Mouse (Mus musculus) heart, adult 9 months (tissue): ENCODE results near the gene Sh3rf3.

Source experiments
- DNase-seq, 2 experiments: peaks; one replicate each; pipeline ENCODE4 v3.0.0; 2022; ENCODE audit warnings: low spot score in 2 of 2

Sh3rf3 gene

GRCm38 (mm10) chr10:58813081-58813800 lies at the start of gene Sh3rf3:
Sh3rf3 (plus strand) TSS chr10:58813359.
- peak in 1 of 2 experiments; percentile 6 for DNase-seq

- no peak for DNase-seq
These were observed 24.5 kb upstream of the Sh3rf3 start for GRCm38 (mm10) chr10:58788486-58789274.

GRCm38 (mm10) chr10:58797555-58797954 lies 15.6 kb upstream of the Sh3rf3 start:
- no peak for DNase-seq

- no peak for DNase-seq
These were observed 15.0 kb upstream of the Sh3rf3 start for GRCm38 (mm10) chr10:58798156-58798555.

- DNase-seq: no peak
These were observed 12.1 kb upstream of the Sh3rf3 start for GRCm38 (mm10) chr10:58800996-58801433.

GRCm38 (mm10) chr10:58802391-58802790 lies 10.8 kb upstream of the Sh3rf3 start:
- DNase-seq: no peak

GRCm38 (mm10) chr10:58807956-58808355 lies 5.2 kb upstream of the Sh3rf3 start:
- no peak for DNase-seq

- DNase-seq: no peak
These were observed 3.0 kb upstream of the Sh3rf3 start for GRCm38 (mm10) chr10:58810181-58810580.

GRCm38 (mm10) chr10:58812210-58813080 lies 714 bp upstream of the Sh3rf3 start:
- peak; percentile 56 to 85 for DNase-seq

- no peak for DNase-seq
These were observed 637 bp downstream of the Sh3rf3 start for GRCm38 (mm10) chr10:58813801-58814191.

- no peak for DNase-seq
These were observed 1.3 kb downstream of the Sh3rf3 start for GRCm38 (mm10) chr10:58814486-58814885.

GRCm38 (mm10) chr10:58824016-58824568 lies 10.9 kb downstream of the Sh3rf3 start:
- DNase-seq: no peak

- no peak for DNase-seq
These were observed 16.3 kb downstream of the Sh3rf3 start for GRCm38 (mm10) chr10:58829251-58830111.

- DNase-seq: no peak
These were observed 20.0 kb downstream of the Sh3rf3 start for GRCm38 (mm10) chr10:58833146-58833545.

- no peak for DNase-seq
These were observed 20.6 kb downstream of the Sh3rf3 start for GRCm38 (mm10) chr10:58833741-58834178.

- no peak for DNase-seq
These were observed 23.2 kb downstream of the Sh3rf3 start for GRCm38 (mm10) chr10:58836391-58836790.

GRCm38 (mm10) chr10:58837504-58837903 lies 24.3 kb downstream of the Sh3rf3 start:
- DNase-seq: no peak

- DNase-seq: no peak
These were observed 28.8 kb downstream of the Sh3rf3 start for GRCm38 (mm10) chr10:58841945-58842344.

- no peak for DNase-seq
These were observed 29.9 kb downstream of the Sh3rf3 start for GRCm38 (mm10) chr10:58843100-58843499.

- DNase-seq: no peak
These were observed 35.0 kb downstream of the Sh3rf3 start for GRCm38 (mm10) chr10:58848127-58848526.

- DNase-seq: no peak
These were observed 35.4 kb downstream of the Sh3rf3 start for GRCm38 (mm10) chr10:58848536-58848935.
